Mouse (Mus musculus) CD4-positive helper T cell, adult 2 months (primary cell): ENCODE results near the gene Iqcd.

ENCODE experiments used
- DNase-seq: peaks from one replicate; pipeline ENCODE4 v3.0.0-alpha.2; 2012; ENCODE audit warnings: low read depth, missing footprints, low spot score

Iqcd gene

DNA sequence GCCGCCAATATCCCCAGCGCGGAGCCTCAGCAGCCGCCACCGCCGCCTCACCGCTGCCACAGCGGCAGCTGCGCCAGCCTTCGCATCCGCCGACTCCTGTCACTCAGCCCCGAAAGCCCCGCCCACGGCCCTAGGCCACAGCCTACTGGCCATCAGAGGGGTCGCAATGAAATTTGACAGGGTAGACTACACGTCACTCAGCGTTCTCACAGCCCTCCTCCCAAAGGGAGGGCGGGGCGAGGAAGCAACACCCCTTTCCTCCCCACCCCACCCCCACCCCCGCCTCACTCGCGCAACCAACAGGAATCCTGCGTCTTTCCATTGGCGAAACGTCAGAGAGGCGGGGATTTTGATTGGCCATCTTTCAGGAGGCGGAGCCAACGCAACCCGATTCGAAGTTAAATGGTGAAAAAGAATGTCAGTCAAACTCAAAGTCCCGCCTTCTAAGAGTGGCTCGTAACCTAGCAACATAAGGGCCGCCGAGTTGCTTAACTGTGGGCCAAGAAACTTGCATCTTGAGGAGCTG is at the start of gene Iqcd, which contains the start of gene Tpcn1:
TSS of gene Iqcd (plus strand) at position 448 of the 526 bp plus-strand sequence.
TSS of gene Tpcn1 (minus strand) at position 105 of the 526 bp plus-strand sequence.
- peak; percentile 99 for DNase-seq

DNA sequence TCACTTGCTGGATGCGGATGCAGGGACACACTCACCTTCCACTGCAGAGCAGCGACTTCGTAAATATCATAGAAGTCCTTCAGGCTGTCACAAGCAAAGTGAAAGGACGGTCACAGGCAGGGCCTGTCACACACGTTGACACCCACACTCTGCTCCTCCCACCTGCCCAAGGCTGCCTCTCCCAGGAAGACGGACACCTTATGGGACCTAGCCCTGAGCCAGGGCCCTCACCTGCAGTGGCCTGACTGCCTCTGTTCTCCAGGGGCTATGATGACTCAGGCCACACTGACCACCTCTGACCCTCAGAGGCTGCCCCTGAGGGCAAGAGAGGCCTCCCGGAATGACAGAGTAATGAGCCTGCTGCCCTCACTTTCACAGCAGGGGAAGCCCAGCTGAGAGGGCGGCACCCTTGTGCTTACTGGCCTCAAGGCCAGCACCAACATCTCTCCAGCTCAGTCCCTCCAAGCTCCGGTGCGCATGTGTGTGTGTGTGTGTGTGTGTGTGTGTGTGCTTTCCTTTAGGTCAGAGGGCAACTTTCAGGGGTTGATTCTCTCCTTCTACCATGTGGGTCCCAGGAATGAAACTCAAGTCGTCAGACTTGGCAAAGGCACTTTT is 40.5 kb upstream of the Iqcd start:
- DNase-seq: no peak

DNA sequence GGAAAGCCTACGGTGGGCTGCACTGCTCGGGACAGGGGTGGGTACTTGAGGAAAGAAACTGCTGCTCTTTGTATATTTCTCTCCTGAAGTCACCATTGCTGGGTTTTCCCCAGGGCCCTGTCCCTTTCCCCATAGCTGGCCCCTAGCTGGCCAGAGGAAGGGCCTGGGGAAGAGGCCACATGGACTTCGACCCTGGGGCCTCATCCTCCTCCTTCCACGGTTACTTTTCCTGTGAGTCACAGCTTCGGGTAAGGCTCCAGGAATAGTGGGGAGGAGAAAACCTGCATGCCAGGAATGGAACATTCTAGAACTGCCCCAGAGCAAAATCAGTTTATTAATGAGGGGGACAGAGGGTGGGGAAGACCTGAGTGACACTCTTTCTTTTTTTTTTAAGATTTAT is 38.7 kb upstream of the Iqcd start:
- no peak for DNase-seq

DNA sequence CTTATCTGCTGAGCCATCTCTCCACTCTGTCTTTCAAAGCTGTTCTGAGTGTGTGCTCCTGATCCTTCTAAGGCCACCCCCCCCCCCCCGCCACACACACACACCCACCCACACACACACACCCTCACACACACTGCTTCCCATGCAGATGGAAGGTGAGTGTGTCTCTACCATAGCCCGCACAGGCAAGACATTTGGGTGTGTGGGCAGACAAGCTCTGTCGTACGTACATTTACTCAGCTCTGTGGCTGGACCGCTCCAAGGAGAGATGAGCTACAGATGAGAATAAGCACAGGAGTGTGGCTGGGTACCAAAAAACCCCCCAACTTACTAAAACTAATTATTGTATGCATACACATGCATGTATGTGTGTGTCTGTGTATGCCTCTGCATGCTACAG is 38.1 kb upstream of the Iqcd start:
- no peak for DNase-seq

DNA sequence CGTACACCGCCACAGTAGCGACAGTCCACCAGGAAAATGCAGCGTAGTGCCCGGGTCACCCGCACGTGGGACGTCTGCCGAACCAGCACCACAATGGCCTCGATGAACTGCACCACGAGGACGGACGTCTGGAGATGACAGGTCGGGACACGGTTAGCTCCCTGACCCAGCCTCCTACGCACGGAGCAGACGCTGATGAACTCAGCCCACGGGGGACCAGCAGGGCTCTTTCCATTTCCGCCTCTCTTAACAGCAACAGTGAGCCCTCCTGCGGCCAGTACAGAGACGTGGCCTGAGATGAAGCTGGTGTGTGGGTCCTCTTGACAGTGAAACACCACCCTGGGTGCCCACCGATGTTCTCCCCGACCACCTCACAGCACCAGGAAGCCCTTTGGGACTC is 32.9 kb upstream of the Iqcd start:
- no peak for DNase-seq

DNA sequence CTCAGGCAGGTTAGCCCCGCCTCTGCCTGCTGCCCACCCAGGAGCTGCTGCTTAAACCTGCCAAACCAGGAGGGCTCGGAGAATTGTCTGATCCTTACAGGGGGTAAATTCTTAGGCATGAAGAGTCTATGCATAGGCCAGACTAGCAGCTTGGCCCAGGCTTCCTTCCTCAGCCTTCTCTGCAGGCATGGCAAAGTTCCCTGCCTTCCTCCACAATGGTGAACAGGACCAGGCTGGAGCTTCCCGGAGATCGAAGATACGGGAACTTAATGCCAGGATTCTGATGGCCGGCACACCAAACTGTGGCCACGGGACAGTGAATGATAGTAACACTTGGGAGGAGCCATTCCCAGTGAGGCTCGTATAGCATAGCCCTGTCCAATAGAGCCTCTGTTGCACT is 30.8 kb upstream of the Iqcd start:
- DNase-seq: no peak

DNA sequence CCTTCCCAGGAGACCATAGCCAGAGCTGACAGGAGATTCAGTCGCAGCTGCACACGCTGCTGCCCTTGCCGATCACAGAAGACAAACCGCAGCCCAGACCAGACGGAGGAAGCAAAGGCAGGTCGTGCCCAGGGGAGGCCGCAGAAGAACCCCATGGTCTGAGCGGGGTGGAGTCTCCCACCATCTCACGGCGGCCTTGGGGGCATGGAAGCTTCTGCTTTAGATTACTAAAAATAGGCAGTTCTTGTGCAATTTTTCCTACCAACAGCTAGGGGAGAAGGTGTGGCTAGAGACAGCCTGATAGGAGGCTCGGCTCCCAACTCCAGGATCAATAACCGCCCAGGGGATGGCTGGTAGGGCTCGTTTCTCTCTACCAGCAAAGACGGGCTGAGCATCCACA is 30.1 kb upstream of the Iqcd start:
- no peak for DNase-seq

DNA sequence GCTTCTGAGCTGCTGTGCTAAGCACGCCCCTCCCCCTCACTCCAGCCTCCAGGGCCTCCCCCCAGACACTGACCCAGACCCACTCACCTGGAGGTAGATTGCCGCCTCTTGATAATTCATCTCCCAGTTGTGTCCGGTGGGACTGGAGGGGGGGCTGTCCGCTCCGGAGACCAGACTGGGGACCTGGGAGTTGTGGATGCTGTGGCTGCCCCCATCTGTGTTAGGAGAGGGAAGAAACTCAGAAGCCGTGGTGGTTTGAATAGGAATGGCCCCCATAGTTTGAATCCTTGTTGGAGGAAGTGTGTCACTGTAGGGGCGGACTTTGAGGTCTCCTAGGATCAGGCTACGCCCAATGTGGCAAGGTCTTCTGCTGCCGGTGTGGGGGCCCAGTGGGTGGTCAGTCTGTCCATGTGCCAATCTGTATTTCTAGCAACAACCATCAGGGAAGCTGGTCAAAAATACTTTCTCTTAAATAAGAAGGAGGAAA is 28.6 kb upstream of the Iqcd start:
- DNase-seq: no peak

DNA sequence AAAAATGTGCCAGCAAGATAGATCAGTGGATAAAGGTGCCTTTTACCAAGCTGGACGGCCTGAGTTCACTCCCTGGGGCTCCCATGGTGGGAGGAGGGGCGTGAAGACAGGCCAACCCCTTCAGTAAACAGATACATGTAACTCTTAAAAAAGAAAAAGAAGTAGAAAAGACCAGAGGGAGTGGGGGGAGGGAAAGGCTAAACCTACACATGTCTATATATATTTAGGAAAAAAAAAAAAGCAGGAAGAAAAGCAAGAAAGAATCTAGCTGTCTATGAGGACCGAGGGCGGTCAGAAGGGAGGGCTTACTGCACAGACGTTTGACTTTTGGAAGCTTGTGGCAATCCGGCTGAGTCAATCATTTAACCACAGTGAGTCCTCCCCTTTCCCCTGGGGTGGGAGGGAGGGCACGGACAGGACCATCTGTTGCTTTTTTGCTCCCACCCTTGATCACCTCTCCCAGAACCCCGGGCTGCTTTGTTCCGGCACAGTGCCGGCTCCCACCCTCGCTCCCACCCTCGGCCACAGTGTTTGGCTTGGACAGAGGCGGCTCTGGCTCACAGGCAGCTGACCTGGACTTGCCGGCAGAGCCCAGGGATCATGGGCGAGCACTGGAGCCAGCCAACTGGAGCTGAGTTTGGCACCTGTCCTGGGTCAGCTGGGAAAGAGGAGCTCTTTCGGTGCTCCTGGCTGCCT is 28.1 kb upstream of the Iqcd start:
- no peak for DNase-seq

DNA sequence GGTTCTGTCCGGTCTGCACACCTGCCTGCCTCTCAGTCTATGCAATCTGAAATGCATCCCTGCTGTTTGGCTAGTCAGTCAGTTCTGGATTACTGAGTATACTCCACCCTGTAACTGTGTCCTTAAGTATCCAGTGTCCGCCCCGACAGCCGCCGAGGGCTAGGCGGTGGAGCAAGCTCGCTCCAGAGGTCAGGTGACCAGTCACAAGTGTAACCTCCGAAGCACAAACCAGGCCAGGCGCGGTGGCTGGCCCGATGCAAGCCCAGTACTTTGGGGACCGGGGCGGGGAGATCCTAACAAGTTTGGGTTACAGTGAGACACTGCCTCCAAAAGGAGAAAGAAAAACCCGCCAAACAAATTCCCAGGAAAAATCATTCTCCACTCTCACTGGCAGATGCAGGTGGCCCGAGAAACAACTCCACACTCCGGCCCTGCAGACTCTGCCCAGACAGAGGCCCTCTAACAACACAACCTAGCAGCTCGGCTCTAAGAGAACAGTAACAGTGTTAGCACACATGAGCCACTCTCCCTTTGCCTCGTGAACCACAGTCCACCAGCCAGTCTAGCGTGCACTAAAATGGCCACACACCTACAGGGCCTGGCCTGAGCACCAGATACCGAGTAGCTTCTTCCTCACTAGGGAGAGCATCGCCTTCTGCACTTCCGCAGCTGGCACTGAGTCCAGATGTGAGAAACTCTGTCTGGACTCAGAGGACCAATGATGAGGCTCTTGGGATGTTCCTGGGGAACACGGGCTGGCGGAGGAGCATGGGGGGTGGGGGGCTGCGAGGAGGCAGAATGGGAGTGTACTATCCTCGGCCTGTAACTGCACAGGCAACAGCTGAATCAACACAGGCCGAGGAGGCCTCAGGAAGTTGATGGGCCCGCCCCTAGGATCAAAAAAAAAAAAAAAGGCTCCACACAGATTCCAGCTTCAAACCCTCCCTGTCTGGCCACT is 25.6 kb upstream of the Iqcd start:
- no peak for DNase-seq

DNA sequence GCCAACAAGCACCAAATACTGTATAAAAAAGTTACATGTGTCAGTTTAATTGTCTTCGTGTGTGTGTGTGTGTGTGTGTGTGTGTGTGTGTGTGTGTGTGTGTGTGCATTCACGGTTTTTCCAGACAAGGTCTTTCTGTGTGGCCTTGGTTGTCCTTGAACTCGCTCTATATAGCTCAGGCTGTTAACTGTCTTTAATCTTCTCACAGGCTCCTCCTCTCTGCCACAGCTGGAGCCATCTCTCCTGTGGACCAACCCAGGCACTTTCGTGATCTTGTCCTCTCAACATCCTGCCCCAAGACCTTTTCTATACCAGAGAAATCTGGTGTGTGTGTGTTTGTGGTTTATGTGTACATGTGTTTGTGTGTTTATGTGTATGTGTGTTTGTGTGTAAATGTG is 24.9 kb upstream of the Iqcd start:
- no peak for DNase-seq

DNA sequence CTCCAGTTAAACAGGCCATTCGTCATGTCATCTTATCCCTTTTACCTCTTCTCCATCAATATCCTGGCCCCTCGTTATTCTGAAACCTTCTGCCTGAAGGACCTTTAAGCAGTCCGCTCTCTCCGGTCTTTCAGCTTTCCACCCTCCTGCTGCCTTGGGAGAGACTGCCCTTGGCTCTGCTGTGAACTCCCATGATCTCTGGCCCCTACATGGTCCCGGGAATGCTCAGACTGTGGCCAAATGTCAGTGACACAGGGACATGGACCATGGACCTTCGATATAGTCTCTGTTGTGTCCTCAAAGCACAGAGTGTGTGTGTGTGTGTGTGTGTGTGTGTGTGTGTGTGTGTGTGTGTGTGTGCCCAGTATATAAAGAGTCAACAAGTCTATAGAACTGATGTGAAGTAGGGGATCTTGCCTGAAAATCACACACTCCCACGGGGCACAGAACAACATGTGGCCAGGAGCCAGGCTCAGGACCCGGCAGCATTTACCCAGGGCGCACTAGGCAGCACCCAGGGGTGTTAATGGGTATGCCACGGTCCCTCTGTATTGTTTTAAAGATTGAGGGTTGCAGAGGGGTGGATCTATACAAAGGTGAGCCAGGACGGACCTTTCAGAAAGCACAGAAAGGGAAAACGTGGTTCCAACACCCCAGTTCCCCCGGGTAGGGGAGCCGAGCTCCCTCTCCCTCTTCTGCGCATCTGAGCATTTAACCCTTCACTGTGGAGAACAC is 23.5 kb upstream of the Iqcd start:
- DNase-seq: no peak

DNA sequence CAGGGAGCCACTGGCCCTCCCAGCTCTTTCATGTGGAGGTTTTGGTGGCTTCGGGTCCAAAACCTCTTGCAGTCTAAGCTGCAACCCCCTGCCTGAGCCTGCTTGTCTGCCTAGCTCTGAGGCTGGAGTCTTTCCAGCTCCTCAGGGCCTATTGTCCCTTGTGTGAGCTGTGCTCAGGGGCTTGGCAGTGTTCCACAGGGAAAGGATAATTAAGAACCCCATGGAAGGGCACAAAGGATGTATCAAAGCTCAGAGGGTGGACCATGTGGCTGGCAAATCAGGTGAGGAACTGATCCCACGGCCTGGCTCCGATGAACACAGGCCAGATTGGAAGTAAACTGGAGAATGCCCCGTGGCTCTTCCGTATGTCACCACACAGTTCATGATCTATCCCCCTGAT is 22.7 kb upstream of the Iqcd start:
- DNase-seq: no peak

DNA sequence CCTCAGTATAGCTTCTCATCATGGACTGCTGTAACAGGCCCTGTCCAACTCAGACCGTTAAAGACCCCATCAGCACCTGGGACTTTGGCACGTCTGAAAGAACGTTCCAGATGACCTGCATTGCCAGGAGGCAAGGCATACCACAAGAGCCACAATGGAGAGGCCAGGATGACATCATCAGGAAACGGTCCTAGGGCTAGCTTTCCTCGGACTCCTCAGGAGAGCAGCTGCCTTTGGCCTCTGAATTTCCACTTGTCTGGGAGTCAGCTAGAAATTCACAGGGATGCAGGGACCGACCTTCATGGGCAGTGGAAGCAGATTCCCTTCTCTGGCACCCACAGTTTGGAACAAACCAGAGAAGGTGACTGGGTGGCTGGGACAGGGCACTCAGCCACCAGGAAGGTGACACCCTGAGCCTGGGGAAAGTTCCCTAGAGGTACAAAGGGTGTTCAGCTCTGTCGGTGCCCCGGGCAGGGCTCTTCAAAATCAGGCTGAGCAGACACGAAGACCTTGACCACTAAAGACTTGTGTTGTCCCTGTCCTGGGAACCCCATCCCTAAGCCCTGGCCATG is 22.0 kb upstream of the Iqcd start:
- DNase-seq: no peak

DNA sequence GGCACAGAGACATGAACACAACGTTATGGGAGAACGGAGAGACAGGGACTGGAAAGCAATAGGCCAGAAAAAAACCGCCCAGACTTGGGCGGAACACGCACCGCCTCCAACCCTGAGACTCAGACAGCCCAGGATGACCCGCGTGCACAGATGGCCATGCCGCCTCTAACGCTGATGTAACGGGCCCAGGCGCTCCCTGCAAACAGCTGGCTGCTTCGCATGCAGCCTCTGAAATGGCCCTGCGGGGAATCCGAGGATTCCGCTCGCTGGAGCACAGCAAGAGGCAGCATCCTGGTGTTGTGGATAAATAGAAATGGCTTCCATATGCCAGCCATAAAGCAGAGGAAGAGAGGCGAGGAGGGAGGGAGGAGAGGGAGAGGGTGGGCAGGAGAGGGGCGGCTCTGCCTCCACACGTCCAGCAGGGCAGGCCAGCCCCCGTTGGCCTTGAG is 21.5 kb upstream of the Iqcd start:
- DNase-seq: no peak

DNA sequence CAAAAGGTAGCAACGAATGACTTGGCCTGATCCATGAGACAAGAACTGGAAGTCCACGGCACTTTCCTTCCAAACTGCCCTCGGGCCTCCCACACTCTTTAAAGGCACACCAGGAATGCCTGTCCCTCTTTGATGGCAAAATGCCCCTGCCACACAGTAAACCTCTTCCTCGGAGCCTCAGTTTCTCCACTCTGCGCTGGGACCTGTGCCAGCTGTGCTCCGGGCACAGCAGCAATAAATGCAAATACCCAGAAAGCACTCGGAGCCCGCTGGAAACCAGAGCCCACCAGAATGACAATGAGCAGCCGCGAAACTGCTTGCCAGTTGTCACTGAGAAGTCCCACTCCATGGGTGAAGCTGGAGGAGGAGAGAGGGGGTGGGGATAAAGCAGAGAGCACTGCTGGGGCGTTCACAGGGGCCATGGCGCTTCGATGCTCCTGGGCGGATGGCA is 21.0 kb upstream of the Iqcd start:
- DNase-seq: no peak

DNA sequence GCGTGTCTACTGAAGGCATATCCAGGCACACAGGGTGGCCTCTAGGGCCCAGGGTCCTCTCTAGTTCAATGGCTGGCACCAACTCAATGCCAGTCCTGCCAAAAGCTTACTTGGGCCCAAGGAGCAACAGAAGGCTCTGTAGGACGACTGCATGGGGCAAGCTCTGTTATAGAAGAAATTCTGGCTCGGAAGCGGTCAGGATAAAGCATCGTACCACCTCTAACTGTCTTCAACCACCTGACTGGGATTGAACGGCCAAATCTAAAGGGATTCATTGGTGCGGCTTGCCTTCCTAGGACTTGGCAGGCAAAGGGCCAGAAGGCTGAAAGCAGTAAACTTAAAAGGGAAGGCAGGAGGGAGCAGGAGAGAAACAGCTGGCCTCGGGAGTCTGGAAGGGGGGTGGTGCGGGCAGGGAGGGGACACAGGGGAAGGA is 20.5 kb upstream of the Iqcd start:
- no peak for DNase-seq

DNA sequence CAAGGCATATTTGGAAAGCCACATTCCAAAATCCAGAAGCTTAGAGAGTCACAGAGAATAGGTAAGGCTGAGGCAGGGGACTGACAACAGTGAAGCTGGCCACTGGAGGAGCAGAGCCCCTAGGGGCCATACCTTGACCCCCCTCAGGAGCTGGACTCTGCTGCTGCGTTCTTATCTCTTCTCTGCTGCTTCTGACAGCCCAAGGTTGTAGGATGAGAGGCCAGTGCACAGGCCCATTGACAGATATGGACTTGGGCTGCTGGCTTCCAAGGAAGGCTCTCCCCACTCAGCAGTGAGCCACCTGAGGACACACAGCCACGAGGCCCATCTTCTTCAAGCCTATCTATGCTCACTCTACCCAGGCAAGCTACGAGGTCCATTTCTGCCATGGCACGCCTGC is 19.9 kb upstream of the Iqcd start:
- DNase-seq: no peak

DNA sequence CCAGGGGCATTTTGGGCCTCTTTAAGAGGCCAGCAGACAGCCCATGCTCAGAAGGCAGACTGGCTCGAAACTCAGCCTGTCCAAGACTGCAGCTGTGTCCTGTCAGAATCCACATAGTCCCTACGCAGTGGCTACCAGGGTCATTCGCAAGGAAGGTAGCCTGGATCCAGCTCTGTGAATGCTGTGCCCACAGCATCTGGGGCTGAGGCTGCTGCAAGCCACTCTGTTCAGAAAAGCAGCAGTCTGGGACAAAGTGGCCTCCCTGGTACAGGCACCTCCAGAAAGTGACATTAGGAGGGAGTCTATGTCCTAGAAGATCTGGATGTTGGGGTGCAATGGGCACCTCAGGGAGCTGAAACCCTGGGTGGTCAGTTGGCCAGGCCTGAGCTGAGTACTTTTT is 19.0 kb upstream of the Iqcd start:
- no peak for DNase-seq

DNA sequence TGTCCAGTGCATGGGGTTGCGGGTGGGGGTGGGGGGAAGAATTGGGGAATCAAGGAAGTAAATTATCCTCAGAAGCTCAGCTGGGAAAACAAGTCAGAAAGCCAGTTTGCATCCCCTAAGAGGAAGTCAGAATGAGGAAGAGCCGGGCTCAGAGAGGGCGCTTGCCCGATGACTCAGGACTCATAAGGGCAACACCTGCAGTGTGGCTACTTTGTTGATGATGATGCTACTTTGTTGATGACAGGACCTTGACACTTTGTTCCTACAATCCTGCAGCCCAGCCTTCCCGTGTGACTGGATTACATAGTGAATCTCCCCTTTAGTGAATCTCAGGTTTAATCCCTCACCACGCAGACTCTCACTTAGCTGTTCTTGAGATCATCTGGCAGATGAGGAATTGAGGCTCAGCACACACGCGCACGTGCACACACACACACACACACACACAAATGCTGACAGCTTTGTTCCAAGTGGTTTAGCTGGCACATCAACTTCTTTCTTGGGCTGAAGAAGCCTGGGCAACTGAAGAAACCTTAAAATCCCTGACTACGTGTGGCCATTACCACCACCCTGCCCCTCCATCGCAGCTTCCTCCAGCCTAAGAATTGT is 18.4 kb upstream of the Iqcd start:
- no peak for DNase-seq
